Comparison of ENCODE assay signal across 8 mouse cellular contexts in genomic region chr13:38037811-38038210, GRCm38 (mm10). TPM values are rescaled to one million over a fixed set of nuclear protein-coding genes. Genes with fewer than 3 reads are reported as not detected.
DNase-seq lines count a peak whose midpoint lies in the region; ATAC-seq and TF ChIP-seq lines count a peak whose summit lies in the region.

No protein-coding gene starts in this region.

- no peak for ATAC-seq in forebrain, embryonic 13.5 days
- ATAC-seq in kidney, embryonic 14.5 days (ENCODE audit: low FRiP score, low TSS enrichment), result no peak
- no peak for ATAC-seq in midbrain, embryonic 13.5 days

- no peaks in the 10 kb centered on the region for H3K27me3 ChIP-seq in heart, adult 2 months (ENCODE audit: control insufficient read depth, insufficient read depth, low read length)
- H3K27me3 ChIP-seq in forebrain, embryonic 13.5 days, result no peaks in the 10 kb centered on the region
- H3K27me3 ChIP-seq in kidney, embryonic 14.5 days (ENCODE audit: control insufficient read depth, insufficient read depth, low read length), result no peaks in the 10 kb centered on the region
- no peaks in the 10 kb centered on the region for H3K27me3 ChIP-seq in midbrain, embryonic 13.5 days

- no peaks in the 10 kb centered on the region for H3K9me3 ChIP-seq in forebrain, embryonic 13.5 days (replicated peaks)
- H3K9me3 ChIP-seq in kidney, embryonic 14.5 days (ENCODE audit: control insufficient read depth, low read length), result no peaks in the 10 kb centered on the region
- no peaks in the 10 kb centered on the region for H3K9me3 ChIP-seq in midbrain, embryonic 13.5 days

- H3K4me2 ChIP-seq in forebrain, embryonic 13.5 days, result peak overlapping the region; percentile 88
- peak overlapping the region; percentile 91 for H3K4me2 ChIP-seq in kidney, embryonic 14.5 days (replicated peaks; ENCODE audit: low read depth, low read length)
- H3K4me2 ChIP-seq in midbrain, embryonic 13.5 days (replicated peaks), result peak overlapping the region; percentile 86

- H3K36me3 ChIP-seq in heart, adult 2 months (ENCODE audit: control insufficient read depth, insufficient read depth, low read length), result peaks cover 4% of the 10 kb centered on the region
- H3K36me3 ChIP-seq in forebrain, embryonic 13.5 days (ENCODE audit: poor library complexity, severe bottlenecking), result peaks cover 28% of the 10 kb centered on the region
- H3K36me3 ChIP-seq in kidney, embryonic 14.5 days (ENCODE audit: control insufficient read depth, insufficient read depth, low read length), result peaks cover 34% of the 10 kb centered on the region
- peaks cover 29% of the 10 kb centered on the region for H3K36me3 ChIP-seq in midbrain, embryonic 13.5 days

- no peaks in the 10 kb centered on the region; the same call in 1 of the 2 replicates for H3K79me2 ChIP-seq in heart, adult 2 months (replicated peaks; ENCODE audit: control insufficient read depth, insufficient read depth, low read length)

- no peak for TF ChIP-seq EP300 in heart, adult 2 months (IDR thresholded peaks at IDR 0.05; ENCODE audit: insufficient read depth, low read depth, low read length)

- TF ChIP-seq POLR2A in heart, adult 2 months (IDR thresholded peaks at IDR 0.05; ENCODE audit: insufficient read depth, low read depth, low read length), result no peak

- peaks cover 4% of the 10 kb centered on the region for H3K4me1 ChIP-seq in heart, adult 2 months (ENCODE audit: control insufficient read depth, insufficient read depth, low read length)
- peaks cover 25% of the 10 kb centered on the region for H3K4me1 ChIP-seq in forebrain, embryonic 13.5 days
- no peaks in the 10 kb centered on the region; the same call in 1 of the 2 replicates for H3K4me1 ChIP-seq in kidney, embryonic 14.5 days (ENCODE audit: control insufficient read depth, insufficient read depth, low read length)
- H3K4me1 ChIP-seq in midbrain, embryonic 13.5 days (replicated peaks), result peaks cover 29% of the 10 kb centered on the region

- H3K9ac ChIP-seq in heart, adult 2 months (ENCODE audit: low read depth, low read length), result peak overlapping the region; percentile 84
- H3K9ac ChIP-seq in forebrain, embryonic 13.5 days, result peak overlapping the region; percentile 89
- H3K9ac ChIP-seq in kidney, embryonic 14.5 days (ENCODE audit: low read depth, low read length), result peak overlapping the region; percentile 83
- H3K9ac ChIP-seq in midbrain, embryonic 13.5 days (replicated peaks), result peak overlapping the region; percentile 84

- H3K4me3 ChIP-seq in heart, adult 2 months, result peak overlapping the region; percentile 91
- H3K4me3 ChIP-seq in forebrain, embryonic 13.5 days, result peak overlapping the region; percentile 82
- H3K4me3 ChIP-seq in kidney, embryonic 14.5 days (ENCODE audit: low read length), result peak overlapping the region; percentile 84
- peak overlapping the region; percentile 82 for H3K4me3 ChIP-seq in midbrain, embryonic 13.5 days (replicated peaks)

- intact Hi-C loops in heart, adult 2 months (cut with DNase I), result loop anchor here (1.0 to 5.0 kb wide), 2 partner anchors 44 to 606 kb away; partner anchors contain the start of gene Ssr1
- intact Hi-C loops in heart, postnatal 25 days (cut with DNase I), result loop anchor here (2.0 to 10.0 kb wide), 2 partner anchors 43 to 583 kb away; partner anchors contain the start of gene Ssr1
- intact Hi-C loops in left cerebral cortex, postnatal 14 days (cut with DNase I), result loop anchor here (2.0 to 10.0 kb wide), 3 partner anchors 43 to 603 kb away; partner anchors contain the start of gene Ssr1

- peak in 1 of 2 experiments; percentile 6 for DNase-seq in heart, adult 2 months
- DNase-seq in heart, postnatal 25 days (ENCODE audit: low spot score), result no peak
- peak; percentile 18 for DNase-seq in adipocyte (ENCODE audit: low spot score)
- no peak for DNase-seq in left cerebral cortex, postnatal 14 days (ENCODE audit: low spot score in 2 of 2)
- DNase-seq in right cerebral cortex, postnatal 10 days (ENCODE audit: low spot score in 2 of 2), result no peak

- H3K27ac ChIP-seq in heart, adult 2 months, result peak overlapping the region; percentile 86
- no peak overlapping the region for H3K27ac ChIP-seq in forebrain, embryonic 13.5 days
- H3K27ac ChIP-seq in kidney, embryonic 14.5 days (ENCODE audit: low read depth, low read length), result no peak overlapping the region
- 0 out of 2 replicates have a peak overlapping the region, but pooled peaks have one; percentile 81 for H3K27ac ChIP-seq in midbrain, embryonic 13.5 days

- 22% methylated on average over 12 of the region's 12 CpGs for WGBS in heart, adult 2 months
- 55% methylated on average over 12 of the region's 12 CpGs for WGBS in forebrain, embryonic 13.5 days
- 36% methylated on average over 12 of the region's 12 CpGs for WGBS in kidney, embryonic 14.5 days
- WGBS in midbrain, embryonic 13.5 days, result 58% methylated on average over 12 of the region's 12 CpGs

- no peak for TF ChIP-seq CTCF in heart, adult 2 months (IDR thresholded peaks at IDR 0.05)

RNA-seq across cellular contexts. Expression of gene Cage1, which starts 0.9 kb away (rescaled TPM):
- total RNA-seq in heart, adult 2 months (2021), result 1 to 10 TPM; 1.6 to 2.3 TPM
- polyA plus RNA-seq in heart, adult 2 months (2012; rRNA removed), result 0.12 and 0.41 TPM in 2 replicates
- total RNA-seq in heart, postnatal 25 days (2021), result 1 to 10 TPM; 1.3 TPM
- 1.2 and 1.8 TPM in 2 replicates for polyA plus RNA-seq in forebrain, embryonic 13.5 days (2015; fragmentation: Nextera tagmentation; extraction: Ambion mirVana)
- 0.90 and 1.1 TPM in 2 replicates for polyA plus RNA-seq in kidney, embryonic 14.5 days (2014; fragmentation: Nextera tagmentation; extraction: Ambion mirVana)
- polyA plus RNA-seq in midbrain, embryonic 13.5 days (2015; fragmentation: Nextera tagmentation; extraction: Ambion mirVana), result 2.6 and 2.9 TPM in 2 replicates
- total RNA-seq in left cerebral cortex, postnatal 14 days (2021), result 1 to 10 TPM; 3.3 to 3.4 TPM

RNA-seq across cellular contexts. Expression of gene Riok1, which starts 1.0 kb away (rescaled TPM):
- total RNA-seq in heart, adult 2 months (2021), result 1 to 10 TPM; 8.4 to 9.0 TPM
- polyA plus RNA-seq in heart, adult 2 months (2012; rRNA removed), result 8.3 and 11.5 TPM in 2 replicates
- 10 to 100 TPM in 1 of 2 experiments, 1 to 10 TPM in 1; 8.8 to 10.6 TPM for total RNA-seq in heart, postnatal 25 days (2021)
- 57.2 and 58.2 TPM in 2 replicates for polyA plus RNA-seq in forebrain, embryonic 13.5 days (2015; fragmentation: Nextera tagmentation; extraction: Ambion mirVana)
- 50.8 and 62.3 TPM in 2 replicates for polyA plus RNA-seq in kidney, embryonic 14.5 days (2014; fragmentation: Nextera tagmentation; extraction: Ambion mirVana)
- polyA plus RNA-seq in midbrain, embryonic 13.5 days (2015; fragmentation: Nextera tagmentation; extraction: Ambion mirVana), result 59.5 and 67.5 TPM in 2 replicates
- 10 to 100 TPM; 20.4 to 24.3 TPM for total RNA-seq in left cerebral cortex, postnatal 14 days (2021)

RNA-seq across cellular contexts. Expression of gene Ssr1, which starts 43.8 kb away (rescaled TPM):
- total RNA-seq in heart, adult 2 months (2021), result 10 to 100 TPM; 41.7 to 44.9 TPM
- polyA plus RNA-seq in heart, adult 2 months (2012; rRNA removed), result 10.0 and 17.2 TPM in 2 replicates
- total RNA-seq in heart, postnatal 25 days (2021), result 10 to 100 TPM; 41.8 to 41.9 TPM
- polyA plus RNA-seq in forebrain, embryonic 13.5 days (2015; fragmentation: Nextera tagmentation; extraction: Ambion mirVana), result 77.3 and 77.5 TPM in 2 replicates
- 76.7 and 133 TPM in 2 replicates for polyA plus RNA-seq in kidney, embryonic 14.5 days (2014; fragmentation: Nextera tagmentation; extraction: Ambion mirVana)
- polyA plus RNA-seq in midbrain, embryonic 13.5 days (2015; fragmentation: Nextera tagmentation; extraction: Ambion mirVana), result 60.4 and 80.5 TPM in 2 replicates
- 10 to 100 TPM; 82.2 to 87.8 TPM for total RNA-seq in left cerebral cortex, postnatal 14 days (2021)

Comparison
In these comparisons a context has a peak if more than half of its experiments do, and no peak if none do; other contexts are left out.
1. H3K27ac ChIP-seq: peak in heart, adult 2 months (single experiment) and midbrain, embryonic 13.5 days (single experiment); none in forebrain, embryonic 13.5 days (single experiment) and kidney, embryonic 14.5 days (single experiment).
2. Peak in every context shown above with its lines, with median percentiles within 50 percentile points of each other: H3K4me3 ChIP-seq, H3K9ac ChIP-seq and H3K4me2 ChIP-seq.